Mouse (Mus musculus) adipose tissue, adult 10 weeks (tissue): ENCODE data around the gene Nfkbid. TPM values are rescaled to one million over a fixed set of nuclear protein-coding genes. Genes with fewer than 3 reads are reported as not detected.

ENCODE experiments used
- polyA plus RNA-seq: library from polyadenylated mRNA; stranded (reverse); fragments of 350-450 nt; fragmentation: Illumina TruSeq; extraction: RNeasy Lipid Tissue Mini Kit (QIAGEN cat#74804); gene quantifications from one replicate; pipeline ENCODE4 v1.2.3, GENCODE M21; 2014; ENCODE audit warnings: low read depth, low replicate concordance

Gene Nfkbid
- polyA plus RNA-seq, result 1.9 TPM

DNA sequence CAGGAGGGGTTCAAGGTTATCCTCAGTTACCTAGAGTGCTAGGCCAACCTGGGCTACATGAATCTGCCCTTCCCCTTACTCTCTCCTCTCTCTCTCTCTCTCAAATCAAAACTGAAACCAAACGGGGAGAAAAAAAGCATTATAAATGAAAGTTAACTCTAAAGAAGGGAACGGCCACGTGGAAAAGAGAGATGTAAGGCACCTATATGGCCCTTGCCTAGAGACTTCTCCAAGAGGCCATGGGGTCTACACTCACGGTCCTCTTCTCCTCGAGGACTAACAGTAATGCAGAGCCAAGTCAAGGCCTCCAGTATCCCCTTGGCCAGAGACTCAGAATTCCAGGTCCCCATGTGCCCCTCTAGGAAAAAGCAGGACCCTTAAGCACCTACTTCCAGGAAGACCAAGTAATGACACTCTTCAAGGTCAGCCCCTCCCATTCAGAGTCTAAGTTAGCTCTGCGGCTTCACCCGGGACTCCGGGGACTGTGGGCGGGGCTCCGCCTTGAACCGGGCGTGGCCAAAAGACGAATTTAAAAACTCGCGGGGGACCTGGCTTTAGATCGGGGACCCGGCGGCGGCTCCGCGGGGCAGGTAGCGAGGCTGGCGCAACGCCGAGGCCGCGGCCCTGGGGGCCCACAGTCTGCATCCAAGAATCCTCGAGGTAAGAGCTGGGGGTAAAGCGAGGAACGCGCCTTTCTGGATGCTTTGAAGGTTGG lies at the start of gene Nfkbid:
Gene Nfkbid (plus strand): TSS at position 558 of the 715 bp plus-strand sequence.

DNA sequence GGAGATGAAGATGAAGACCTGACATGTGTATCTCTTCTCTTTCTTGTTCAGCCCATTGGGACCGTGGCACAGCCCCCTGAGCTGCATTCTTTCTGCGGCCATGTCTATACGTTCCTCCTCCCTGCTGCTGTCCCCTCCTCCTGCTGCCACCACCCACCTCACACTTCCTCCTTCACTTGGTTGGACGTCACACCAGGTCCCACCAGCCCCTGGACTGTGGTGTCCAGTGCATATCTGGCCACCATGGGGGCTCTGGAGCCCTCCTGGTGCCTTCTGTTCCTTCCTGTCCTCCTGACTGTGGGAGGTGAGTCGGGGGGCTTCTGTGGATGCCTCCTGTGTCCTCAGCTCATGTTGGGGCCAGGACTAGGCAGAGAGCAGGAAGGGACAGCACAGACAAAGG lies 7.9 kb upstream of the Nfkbid start, which contains the start of gene Tyrobp:
Gene Tyrobp (plus strand): TSS at position 165 of the 400 bp plus-strand sequence.

DNA sequence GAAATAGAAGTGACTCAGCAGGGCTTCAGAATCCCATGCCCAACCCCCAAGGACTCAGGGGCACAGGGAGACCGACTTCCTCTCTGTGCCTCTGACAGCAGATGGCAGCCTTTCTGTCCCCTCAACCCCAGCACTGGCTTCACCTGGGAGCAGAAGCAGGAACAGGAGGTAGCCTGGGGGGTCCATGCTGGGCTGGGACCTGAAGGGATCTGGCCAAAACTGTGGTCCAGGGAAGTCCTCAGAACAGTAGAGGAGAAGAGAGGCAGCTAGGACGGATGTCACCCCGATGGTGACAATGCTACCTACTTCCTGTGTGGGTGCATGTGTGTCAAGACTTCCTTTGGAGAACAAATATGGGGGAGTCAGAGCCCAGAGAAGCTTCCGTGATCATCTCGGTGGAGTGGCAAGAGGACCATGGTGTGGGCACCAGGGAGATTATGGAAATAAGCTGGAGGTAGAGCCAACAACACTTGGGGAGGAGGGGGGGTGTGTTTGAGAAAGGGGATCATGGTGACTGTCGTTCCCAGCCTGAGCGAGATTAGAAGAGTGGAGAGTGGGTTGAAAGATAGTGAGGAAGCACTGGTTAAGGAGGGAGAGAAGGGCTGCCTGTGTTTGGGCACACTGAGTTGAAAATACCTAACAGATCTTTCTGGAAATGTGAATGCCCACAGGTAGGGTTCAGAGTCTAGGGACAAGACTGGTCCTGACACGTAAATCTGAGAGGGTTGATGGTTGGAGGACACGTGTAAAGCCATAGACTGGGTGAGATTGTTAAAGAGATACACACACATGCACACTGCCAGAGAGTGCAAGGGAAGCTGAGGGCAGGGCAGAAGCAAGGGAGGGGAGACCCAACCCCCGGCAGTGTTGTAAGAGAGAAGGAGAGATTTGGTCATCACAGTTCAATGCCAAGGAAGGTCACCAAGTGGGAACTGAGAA lies 1.7 kb upstream of the Nfkbid start, which contains the start of gene Hcst:
Gene Hcst (minus strand): TSS at position 294 of the 939 bp plus-strand sequence.

DNA sequence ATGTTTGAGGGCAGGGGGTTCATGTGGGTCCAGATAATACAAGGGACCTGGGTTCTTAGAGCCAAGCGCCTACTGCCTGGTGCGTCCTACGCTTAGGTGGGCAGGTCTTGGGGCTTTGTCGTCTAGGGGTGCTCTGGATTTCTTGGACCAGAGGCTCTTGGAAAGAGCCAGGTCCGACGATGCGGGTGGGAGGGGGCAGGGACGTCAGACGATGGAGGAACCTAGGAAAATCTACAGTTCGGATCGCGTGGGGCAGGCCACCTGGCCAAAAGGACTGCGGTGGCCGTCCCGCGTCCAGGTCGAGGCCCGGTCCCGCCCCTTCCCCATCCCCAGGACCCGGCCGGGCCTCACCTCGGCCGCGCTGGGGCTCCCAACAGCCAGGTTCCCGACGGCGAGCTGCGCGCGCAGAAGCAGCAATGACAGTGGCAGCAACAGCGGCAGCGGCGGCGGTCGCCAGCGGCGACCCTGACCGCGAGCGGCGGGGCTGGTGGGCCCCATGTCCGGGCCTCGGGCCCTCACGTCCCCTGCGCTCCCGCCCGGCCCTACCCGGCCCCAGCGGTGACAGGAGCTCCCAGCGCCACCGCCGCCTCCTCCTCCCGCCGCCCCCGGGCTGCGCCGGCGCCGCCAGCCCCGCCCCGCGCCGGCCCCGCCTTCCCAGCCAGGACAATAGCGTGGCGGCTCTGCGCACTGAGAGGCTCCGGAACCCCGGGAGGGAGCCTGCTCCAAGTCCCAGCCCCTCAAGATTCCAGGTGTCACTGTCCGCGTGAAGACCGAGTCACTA lies 23.6 kb downstream of the Nfkbid start, which contains the start of gene Aplp1:
Gene Aplp1 (minus strand): TSS at position 565 of the 781 bp plus-strand sequence.

DNA sequence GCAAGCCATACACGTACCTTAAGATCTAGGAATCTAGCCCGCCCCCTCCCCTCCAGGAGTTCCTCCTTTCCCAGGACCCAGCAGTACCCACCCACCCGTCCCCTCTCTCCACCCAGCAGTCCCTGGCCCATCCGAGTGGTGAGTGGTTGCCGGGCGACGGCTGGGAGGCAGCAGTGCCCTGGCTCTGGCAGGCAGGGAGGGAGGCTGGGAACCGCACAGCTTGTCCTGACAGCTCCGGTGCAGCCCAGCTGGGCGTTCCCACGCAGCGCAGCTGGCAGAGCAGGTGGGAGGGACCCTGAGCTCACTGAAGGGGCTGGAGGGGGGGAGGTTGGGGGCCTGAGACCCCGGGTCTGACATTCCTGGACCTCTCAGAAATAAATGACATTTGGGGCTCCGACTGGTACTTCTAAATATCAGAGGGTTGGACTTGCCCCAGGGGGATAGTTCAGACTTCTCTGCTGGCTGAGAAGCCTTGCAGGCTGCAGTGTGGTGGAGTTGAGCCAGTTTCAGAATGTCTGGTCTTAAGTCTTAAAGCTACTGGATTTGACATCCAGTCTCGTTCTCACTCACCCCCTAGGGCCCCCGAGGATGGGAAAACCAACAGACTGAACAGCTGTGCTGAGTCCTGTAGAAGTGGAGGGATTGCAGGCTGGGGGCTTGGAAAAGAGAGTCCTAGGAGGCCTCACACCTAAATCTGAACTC lies 36.2 kb downstream of the Nfkbid start, which contains the start of the genes Kirrel2 and Nphs1:
Gene Kirrel2 (minus strand): TSS at position 62 of the 702 bp plus-strand sequence.
Gene Nphs1 (plus strand): TSS at position 687 of the 702 bp plus-strand sequence.

Other genes with a start within 250 kb of the Nfkbid start
- gene Cox7a1, start 237.6 kb upstream of the Nfkbid start, polyA plus RNA-seq, result 10.2 TPM
- gene Capns1, start 222.9 kb upstream of the Nfkbid start, polyA plus RNA-seq, result 381 TPM
- 55.6 TPM for gene Polr2i, start 189.8 kb upstream of the Nfkbid start, polyA plus RNA-seq
- gene Tbcb, start 189.5 kb upstream of the Nfkbid start, polyA plus RNA-seq, result 75.0 TPM
- gene Ovol3, start 186.0 kb upstream of the Nfkbid start, polyA plus RNA-seq, result not detected
- gene Thap8, start 141.6 kb upstream of the Nfkbid start, polyA plus RNA-seq, result 1.5 TPM
- 18.1 TPM for gene Wdr62, start 141.3 kb upstream of the Nfkbid start, polyA plus RNA-seq
- gene Clip3, start 130.0 kb upstream of the Nfkbid start, polyA plus RNA-seq, result 12.2 TPM
- 44.2 TPM for gene Alkbh6, start 113.0 kb upstream of the Nfkbid start, polyA plus RNA-seq
- 5.0 TPM for gene Syne4, start 106.9 kb upstream of the Nfkbid start, polyA plus RNA-seq
- 1.2 TPM for gene E130208F15Rik, start 100.0 kb upstream of the Nfkbid start, polyA plus RNA-seq
- gene Sdhaf1, start 97.8 kb upstream of the Nfkbid start, polyA plus RNA-seq, result 9.0 TPM
- 1.7 TPM for gene Lrfn3, start 59.0 kb upstream of the Nfkbid start, polyA plus RNA-seq
- gene Tyrobp, start 8.0 kb upstream of the Nfkbid start, polyA plus RNA-seq, result 114 TPM
- gene Hcst, start 1.9 kb upstream of the Nfkbid start, polyA plus RNA-seq, result 4.5 TPM
- 2.8 TPM for gene Aplp1, start 23.8 kb downstream of the Nfkbid start, polyA plus RNA-seq
- gene Kirrel2, start 36.0 kb downstream of the Nfkbid start, polyA plus RNA-seq, result not detected
- not detected for gene Nphs1, start 36.6 kb downstream of the Nfkbid start, polyA plus RNA-seq
- not detected for gene Prodh2, start 71.9 kb downstream of the Nfkbid start, polyA plus RNA-seq
- 11.2 TPM for gene Arhgap33, start 113.3 kb downstream of the Nfkbid start, polyA plus RNA-seq
- 19.1 TPM for gene Hspb6, start 130.4 kb downstream of the Nfkbid start, polyA plus RNA-seq
- 13.6 TPM for gene Proser3, start 130.6 kb downstream of the Nfkbid start, polyA plus RNA-seq
- gene Lin37, start 138.1 kb downstream of the Nfkbid start, polyA plus RNA-seq, result 26.3 TPM
- 50.0 TPM for gene U2af1l4, start 141.6 kb downstream of the Nfkbid start, polyA plus RNA-seq
- 6.5 TPM for gene Gm49396, start 141.6 kb downstream of the Nfkbid start, polyA plus RNA-seq
- 138 TPM for gene Psenen, start 141.9 kb downstream of the Nfkbid start, polyA plus RNA-seq
- 2.8 TPM for gene Igflr1, start 143.7 kb downstream of the Nfkbid start, polyA plus RNA-seq
- 28.8 TPM for gene Kmt2b, start 167.0 kb downstream of the Nfkbid start, polyA plus RNA-seq
- gene Zbtb32, start 177.2 kb downstream of the Nfkbid start, polyA plus RNA-seq, result 2.1 TPM
- 25.2 TPM for gene Upk1a, start 191.1 kb downstream of the Nfkbid start, polyA plus RNA-seq
- 824 TPM for gene Cox6b1, start 204.4 kb downstream of the Nfkbid start, polyA plus RNA-seq
- gene Etv2, start 214.1 kb downstream of the Nfkbid start, polyA plus RNA-seq, result not detected
- 55.3 TPM for gene Rbm42, start 228.6 kb downstream of the Nfkbid start, polyA plus RNA-seq
- gene Haus5, start 243.3 kb downstream of the Nfkbid start, polyA plus RNA-seq, result 12.3 TPM
- 2.8 TPM for gene Pmis2, start 249.9 kb downstream of the Nfkbid start, polyA plus RNA-seq